Mouse (Mus musculus) stomach, embryonic 14.5 days (tissue): ENCODE measurements around the gene Sptb. TPM values are rescaled to one million over a fixed set of nuclear protein-coding genes. Genes with fewer than 3 reads are reported as not detected.

Source experiments
- ATAC-seq: fragments of 200-750 bp; cut with Nextera tagmentation; 2 replicates; pipeline ENCODE4 v1.8.0; 2017; ENCODE audit warnings: low read depth, moderate TSS enrichment; ENCODE audit not compliant: insufficient number of reproducible peaks, insufficient read depth, low FRiP score
- H3K27ac ChIP-seq: fragments of 300-500 bp; sonication (generic); 2 replicates; pipeline ENCODE4 v1.5.1; 2014; ENCODE audit warnings: mild to moderate bottlenecking, low read length, moderate library complexity, mixed read lengths
- H3K27me3 ChIP-seq: fragments of 300-500 bp; sonication (generic); 2 replicates; pipeline ENCODE4 v1.6.1; 2014; ENCODE audit warnings: low read length, control low read depth, mixed read lengths; ENCODE audit not compliant: control insufficient read depth, insufficient read depth
- H3K36me3 ChIP-seq: fragments of 300-500 bp; sonication (generic); 2 replicates; pipeline ENCODE4 v1.6.1; 2014; ENCODE audit warnings: mild to moderate bottlenecking, control low read depth, low read length, moderate library complexity, mixed read lengths; ENCODE audit not compliant: control insufficient read depth, insufficient read depth
- H3K4me1 ChIP-seq: fragments of 300-500 bp; sonication (generic); 2 replicates; pipeline ENCODE4 v1.6.1; 2014; ENCODE audit warnings: low read length, control low read depth, mixed read lengths; ENCODE audit not compliant: control insufficient read depth, insufficient read depth
- H3K4me2 ChIP-seq: fragments of 300-500 bp; sonication (generic); replicated peaks from 2 replicates; pipeline ENCODE4 v1.6.1; 2014; ENCODE audit warnings: low read depth, low read length, control low read depth
- H3K4me3 ChIP-seq: fragments of 300-500 bp; sonication (generic); 2 replicates; pipeline ENCODE4 v1.5.1; 2014; ENCODE audit warnings: low read depth, low read length, control low read depth
- H3K9ac ChIP-seq: fragments of 300-500 bp; sonication (generic); replicated peaks from 2 replicates; pipeline ENCODE4 v1.6.1; 2014; ENCODE audit warnings: low read depth, mild to moderate bottlenecking, control low read depth, low read length, moderate library complexity, mixed read lengths
- H3K9me3 ChIP-seq: fragments of 300-500 bp; sonication (generic); 2 replicates; pipeline ENCODE4 v1.6.1; 2016; ENCODE audit warnings: low read depth, low read length, control low read depth; ENCODE audit not compliant: control insufficient read depth
- WGBS: fragments of 180-500 bp; shearing (Covaris S2); extraction: QIAGEN DNeasy Blood & Tissue Kit; methylation state at CpG from one replicate; pipeline ENCODE4 v1.1.7; 2014; 5-methylcytosine and 5-hydroxymethylcytosine counted together
- polyA plus RNA-seq: library from polyadenylated mRNA; unstranded; fragments of >200 nt; fragmentation: Nextera tagmentation; extraction: Ambion mirVana; gene quantifications from 2 replicates; pipeline ENCODE4 v1.2.1, GENCODE M21; 2014

Sptb gene
- polyA plus RNA-seq, 1 experiment from 2014 or later = 1.6 TPM

DNA sequence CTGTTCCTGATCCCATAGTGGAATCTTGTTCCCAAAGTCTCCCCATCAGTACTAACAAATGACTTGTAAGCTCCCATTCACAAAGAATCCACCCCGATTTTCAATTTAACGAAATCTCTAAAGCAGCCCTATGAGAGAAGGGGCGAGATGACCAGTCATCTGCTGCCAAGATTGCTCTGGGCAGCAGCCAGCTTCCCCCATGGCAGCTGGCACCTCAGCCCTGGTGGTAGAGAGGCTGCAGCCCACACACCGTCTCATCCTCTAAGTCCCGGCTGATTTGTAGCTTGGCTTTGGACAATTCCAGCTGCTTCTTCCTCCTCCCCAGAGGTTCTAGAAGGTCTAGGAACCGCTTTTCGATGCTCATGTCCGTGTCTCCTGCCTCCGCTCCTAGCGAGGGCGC, 102.1 kb downstream of the Sptb start:
- Histone ChIP-seq H3K9me3 (no peaks in the 10 kb centered on the region), H3K27ac (no peak overlapping the region), H3K4me2 (no peak overlapping the region), H3K4me3 (no peak overlapping the region), H3K36me3 (no peaks in the 10 kb centered on the region), H3K27me3 (no peaks in the 10 kb centered on the region), H3K4me1 (no peaks in the 10 kb centered on the region), H3K9ac (no peak overlapping the region)
- no peak for ATAC-seq
- WGBS = 84% methylated on average over 11 of the region's 11 CpGs

DNA sequence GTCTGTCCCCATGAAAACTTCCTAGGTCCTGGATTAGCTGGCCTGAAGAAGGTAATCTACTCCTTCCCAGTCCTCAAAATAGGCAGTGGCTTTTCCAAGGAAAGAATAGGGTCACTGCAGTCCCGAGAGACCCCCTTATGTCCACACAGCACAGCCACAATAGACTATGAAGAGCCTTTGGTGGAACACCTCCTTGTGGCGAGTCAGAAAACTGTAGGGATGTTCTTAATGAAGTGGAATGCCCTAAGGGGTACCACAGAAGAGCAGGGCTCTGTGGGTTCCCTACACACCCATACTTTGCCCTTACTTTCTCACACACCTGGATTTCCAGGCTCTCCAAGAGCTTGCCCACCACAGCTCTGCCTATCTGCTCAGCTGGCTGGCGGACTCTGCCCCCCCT, 104.5 kb downstream of the Sptb start:
- Histone ChIP-seq H3K36me3 (no peaks in the 10 kb centered on the region), H3K9me3 (no peaks in the 10 kb centered on the region), H3K4me2 (no peak overlapping the region), H3K4me3 (no peak overlapping the region), H3K9ac (no peak overlapping the region), H3K27me3 (no peaks in the 10 kb centered on the region), H3K4me1 (no peaks in the 10 kb centered on the region), H3K27ac (no peak overlapping the region)
- WGBS = 58% methylated on average over 3 of the region's 3 CpGs
- ATAC-seq = no peak

DNA sequence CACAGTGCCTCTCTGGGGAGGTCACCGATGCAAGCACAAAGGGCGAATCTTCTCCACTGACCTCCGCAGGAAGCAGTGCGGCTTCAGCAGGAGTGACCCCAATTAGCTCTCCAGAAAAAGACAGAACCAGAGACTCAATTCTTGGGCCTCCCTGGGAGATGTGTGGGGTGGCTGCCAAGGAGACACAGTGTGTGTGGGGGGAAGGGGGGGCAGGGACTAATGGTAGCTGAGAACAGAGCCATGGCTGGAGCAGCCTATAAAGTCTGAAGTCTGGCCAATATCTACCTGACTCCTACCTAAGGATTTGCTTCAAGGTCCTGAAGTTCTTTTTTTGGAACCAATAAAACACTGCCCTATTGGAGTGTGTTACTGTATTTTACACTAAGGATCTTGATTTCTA, 105.8 kb downstream of the Sptb start:
- Histone ChIP-seq H3K9me3 (no peaks in the 10 kb centered on the region), H3K4me1 (no peaks in the 10 kb centered on the region), H3K27ac (no peak overlapping the region), H3K4me2 (no peak overlapping the region), H3K27me3 (no peaks in the 10 kb centered on the region), H3K36me3 (no peaks in the 10 kb centered on the region), H3K4me3 (no peak overlapping the region), H3K9ac (no peak overlapping the region)
- WGBS = 74% methylated on average over 4 of the region's 4 CpGs
- no peak for ATAC-seq

DNA sequence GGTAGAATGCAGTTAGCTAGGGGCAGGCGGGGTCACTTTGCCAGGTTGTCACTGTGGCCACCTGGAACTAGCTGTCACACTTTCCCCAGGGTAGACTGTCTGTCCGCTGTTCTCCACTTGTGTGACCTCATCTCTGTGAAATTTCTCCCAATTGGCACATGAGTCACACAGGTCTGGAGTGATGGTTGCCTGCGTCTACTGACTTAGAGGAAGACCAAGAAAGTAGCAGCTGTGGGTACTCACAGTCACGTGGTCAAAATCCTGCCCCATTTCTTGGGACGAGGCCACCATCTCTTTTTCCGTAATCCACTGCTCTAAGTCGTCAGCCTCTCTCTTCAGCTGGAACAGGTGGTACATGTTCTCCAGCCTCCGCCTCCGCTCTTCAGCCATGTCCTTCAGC, 106.6 kb downstream of the Sptb start:
- no peak overlapping the region for H3K4me2 ChIP-seq
- H3K27me3 ChIP-seq = no peaks in the 10 kb centered on the region
- no peaks in the 10 kb centered on the region for H3K9me3 ChIP-seq
- H3K4me1 ChIP-seq = no peaks in the 10 kb centered on the region
- H3K27ac ChIP-seq = no peak overlapping the region
- WGBS = 69% methylated on average over 9 of the region's 9 CpGs
- no peak overlapping the region for H3K9ac ChIP-seq
- no peak overlapping the region for H3K4me3 ChIP-seq
- H3K36me3 ChIP-seq = no peaks in the 10 kb centered on the region
- ATAC-seq = no peak

DNA sequence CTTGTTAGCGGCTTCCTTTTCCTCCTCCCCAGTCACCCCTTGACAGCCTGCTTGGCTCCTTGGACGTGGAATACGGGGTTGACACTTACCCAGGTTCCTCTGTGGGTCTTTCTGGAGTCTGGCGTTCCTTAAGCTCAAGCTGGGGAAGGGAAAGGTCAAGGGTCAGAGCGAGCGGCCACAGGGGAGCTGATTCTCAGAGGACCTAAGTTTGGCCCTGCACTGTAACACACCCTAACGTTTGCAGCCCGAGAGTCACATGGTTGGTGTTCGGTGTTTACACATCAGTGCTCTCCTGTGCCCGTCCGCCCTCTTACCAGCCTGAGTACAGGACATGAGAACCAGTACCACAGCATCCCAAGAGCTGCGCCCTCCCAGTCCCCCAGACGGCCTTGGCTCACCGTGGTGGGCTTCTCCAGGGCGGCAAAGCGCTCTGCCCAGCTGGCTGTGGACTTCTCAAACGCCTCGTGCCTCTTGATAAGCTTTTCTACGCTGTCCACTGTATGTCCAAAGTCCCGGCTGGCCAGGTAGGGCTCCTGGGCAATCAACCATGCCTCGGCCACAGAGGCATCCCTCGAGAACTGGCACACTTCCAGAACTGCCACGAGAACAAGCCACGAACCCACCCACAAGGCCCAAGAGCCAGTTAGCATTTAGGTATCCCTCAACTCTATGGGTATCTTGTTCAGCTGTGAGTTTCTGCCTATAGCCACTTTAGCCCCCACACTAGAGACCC, 112.0 kb downstream of the Sptb start:
- H3K27ac ChIP-seq = no peak overlapping the region; the same call in 1 of the 2 replicates
- ATAC-seq = no peak
- no peaks in the 10 kb centered on the region for H3K27me3 ChIP-seq
- peaks cover 15% of the 10 kb centered on the region for H3K4me1 ChIP-seq
- no peak overlapping the region for H3K4me2 ChIP-seq
- no peak overlapping the region for H3K9ac ChIP-seq
- no peak overlapping the region for H3K4me3 ChIP-seq
- no peaks in the 10 kb centered on the region for H3K9me3 ChIP-seq
- 71% methylated on average over 24 of the region's 24 CpGs for WGBS
- no peaks in the 10 kb centered on the region for H3K36me3 ChIP-seq

DNA sequence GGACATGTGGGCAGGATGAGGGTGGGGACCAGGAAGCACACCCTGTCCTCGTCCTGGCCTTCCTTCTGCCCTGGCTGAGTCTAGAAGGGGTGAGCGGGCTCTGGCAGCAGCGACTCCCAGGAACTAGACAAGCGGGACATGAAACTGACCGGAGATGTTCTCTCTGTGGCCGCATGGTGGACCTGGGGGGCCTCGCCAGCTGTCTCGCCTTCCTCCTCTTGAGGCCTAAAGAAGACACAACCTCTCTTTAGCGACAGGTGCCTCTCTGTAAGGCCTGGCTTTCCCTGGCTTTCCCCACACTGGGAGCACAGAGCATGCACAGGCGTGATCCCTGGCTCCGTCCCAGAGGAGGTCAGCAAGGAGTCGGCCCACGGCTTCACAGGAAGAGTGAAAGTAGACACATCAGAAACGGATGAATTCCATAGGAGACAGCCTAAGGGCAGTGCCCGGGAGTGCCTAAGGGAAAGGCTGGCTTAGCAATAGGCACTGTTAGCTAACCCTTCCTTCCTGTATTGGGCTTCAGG, 112.7 kb downstream of the Sptb start:
- WGBS = 67% methylated on average over 15 of the region's 15 CpGs
- H3K9ac ChIP-seq = no peak overlapping the region
- H3K36me3 ChIP-seq = no peaks in the 10 kb centered on the region
- H3K27me3 ChIP-seq = no peaks in the 10 kb centered on the region
- peaks cover 15% of the 10 kb centered on the region for H3K4me1 ChIP-seq
- no peak overlapping the region for H3K4me3 ChIP-seq
- ATAC-seq = no peak
- no peak overlapping the region; the same call in 1 of the 2 replicates for H3K27ac ChIP-seq
- H3K9me3 ChIP-seq = no peaks in the 10 kb centered on the region
- H3K4me2 ChIP-seq = no peak overlapping the region

DNA sequence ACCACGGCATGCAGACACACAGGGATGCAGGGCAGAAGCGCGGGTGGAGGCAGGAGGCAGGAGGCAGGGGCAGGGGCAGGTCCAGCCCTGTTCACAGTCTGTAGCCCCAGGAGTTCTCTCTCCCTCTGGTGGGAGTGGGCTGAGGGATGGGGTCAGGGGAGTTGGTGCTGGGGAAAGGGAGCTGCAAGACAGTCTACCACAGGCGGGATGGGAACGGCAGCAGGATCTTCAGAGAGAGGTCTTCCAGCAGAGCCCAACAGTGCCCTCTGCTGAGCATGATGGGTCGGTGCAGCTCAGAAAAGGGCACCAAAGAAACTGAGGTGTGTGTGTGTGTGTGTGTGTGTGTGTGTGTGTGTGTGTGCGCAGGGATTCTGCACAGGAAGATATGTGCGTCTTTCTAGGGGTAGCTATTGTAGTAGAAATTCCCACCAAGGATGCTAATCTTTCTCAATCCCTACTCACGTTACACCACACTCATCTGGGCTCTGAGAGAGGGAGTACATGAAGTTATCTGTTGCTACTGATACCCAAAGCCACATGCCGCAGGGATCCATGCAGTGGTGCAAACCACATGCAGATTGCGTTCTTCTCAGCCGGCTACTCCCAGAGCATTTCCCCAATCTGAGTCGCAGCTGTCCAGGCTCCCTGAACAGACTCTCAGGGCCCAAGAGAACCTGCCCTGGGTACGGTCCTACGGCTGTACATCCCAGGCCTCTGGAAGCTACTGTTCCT, 113.9 kb downstream of the Sptb start:
- no peaks in the 10 kb centered on the region for H3K36me3 ChIP-seq
- no peak overlapping the region for H3K27ac ChIP-seq
- 55% methylated on average over 15 of the region's 15 CpGs for WGBS
- H3K4me1 ChIP-seq = peaks cover 15% of the 10 kb centered on the region
- H3K4me2 ChIP-seq = no peak overlapping the region
- H3K4me3 ChIP-seq = no peak overlapping the region
- no peaks in the 10 kb centered on the region for H3K9me3 ChIP-seq
- no peaks in the 10 kb centered on the region for H3K27me3 ChIP-seq
- no peak overlapping the region for H3K9ac ChIP-seq
- no peak; the same call in 1 of the 2 replicates for ATAC-seq

DNA sequence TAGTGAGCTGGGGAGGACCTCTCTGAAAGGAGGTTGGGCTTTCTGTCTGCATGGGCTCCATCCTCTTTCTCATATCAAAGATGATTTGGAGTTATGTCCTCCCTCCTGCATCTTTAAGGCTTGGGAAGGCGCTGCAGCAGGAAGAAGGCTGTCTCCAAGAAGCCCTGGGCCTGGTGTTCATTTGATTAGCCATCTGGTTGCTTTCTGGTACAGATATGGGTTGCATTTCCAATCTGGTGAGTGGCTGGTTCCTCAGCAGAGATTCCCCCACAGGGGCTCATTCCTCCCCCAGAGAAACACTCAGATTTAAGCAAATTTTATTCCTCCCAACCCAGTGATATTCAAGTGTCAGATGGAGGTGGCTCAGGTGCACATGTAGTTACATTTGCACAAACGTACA, 114.5 kb downstream of the Sptb start:
- 86% methylated on average over 2 of the region's 2 CpGs for WGBS
- no peak overlapping the region for H3K9ac ChIP-seq
- no peaks in the 10 kb centered on the region for H3K9me3 ChIP-seq
- H3K36me3 ChIP-seq = no peaks in the 10 kb centered on the region
- no peak overlapping the region for H3K27ac ChIP-seq
- no peak for ATAC-seq
- no peaks in the 10 kb centered on the region for H3K27me3 ChIP-seq
- H3K4me3 ChIP-seq = no peak overlapping the region
- peaks cover 15% of the 10 kb centered on the region for H3K4me1 ChIP-seq
- H3K4me2 ChIP-seq = no peak overlapping the region
